Mouse (Mus musculus) left cerebral cortex, postnatal 10 days (tissue): Measurements from ENCODE around the gene Tmem252. TPM values are rescaled to one million over a fixed set of nuclear protein-coding genes. Genes with fewer than 3 reads are reported as not detected.
"Not testable (repeated sequence)": the region's sequence is repeated elsewhere in the genome, so short reads cannot be mapped to it uniquely, and the experiment has no call there.

Experiments used
- DNase-seq, 2 experiments: peaks; one replicate each; pipeline ENCODE4 v3.0.0; 2021 to 2022; ENCODE audit warnings: low spot score in 2 of 2, mixed read lengths in 1 of 2; ENCODE audit errors: extremely low spot score in 1 of 2
- intact Hi-C: fragments of 180-260 bp; cut with DNase I; formaldehyde crosslinking; loops from one replicate; pipeline ENCODE4 v1.15.1; 2025
- total RNA-seq, 2 experiments: library from RNA; stranded (reverse); gene quantifications; 2 replicates each; pipeline ENCODE4 v1.2.3; 2021

Gene Tmem252
- total RNA-seq, 2 experiments from 2014 or later = 0.61 to 0.84 TPM

DNA sequence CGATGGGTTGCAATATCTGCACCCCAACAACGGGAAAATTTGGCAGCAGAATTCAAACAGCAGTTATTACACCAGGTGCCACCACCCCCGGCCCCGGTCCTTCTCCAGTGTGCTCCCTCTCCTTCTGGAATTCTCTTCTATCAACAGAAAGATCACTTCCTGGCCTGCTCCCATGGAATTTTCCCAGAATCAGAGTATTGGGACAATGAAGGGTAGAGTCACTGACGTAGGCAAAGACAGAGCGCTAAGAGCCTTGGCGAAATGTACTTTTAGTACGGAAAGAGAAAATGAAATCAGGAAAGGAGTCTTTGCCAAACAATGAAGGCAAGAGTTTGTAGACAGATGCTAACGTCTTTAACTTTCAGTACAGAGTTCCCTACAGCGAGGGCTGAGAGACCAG lies 477 bp upstream of the Tmem252 start:
- no peak for DNase-seq
- intact Hi-C loops = no loop called here

GRCm38 (mm10) chr19:24676429-24676828 lies 2.6 kb downstream of the Tmem252 start:
- intact Hi-C loops = no loop called here

DNA sequence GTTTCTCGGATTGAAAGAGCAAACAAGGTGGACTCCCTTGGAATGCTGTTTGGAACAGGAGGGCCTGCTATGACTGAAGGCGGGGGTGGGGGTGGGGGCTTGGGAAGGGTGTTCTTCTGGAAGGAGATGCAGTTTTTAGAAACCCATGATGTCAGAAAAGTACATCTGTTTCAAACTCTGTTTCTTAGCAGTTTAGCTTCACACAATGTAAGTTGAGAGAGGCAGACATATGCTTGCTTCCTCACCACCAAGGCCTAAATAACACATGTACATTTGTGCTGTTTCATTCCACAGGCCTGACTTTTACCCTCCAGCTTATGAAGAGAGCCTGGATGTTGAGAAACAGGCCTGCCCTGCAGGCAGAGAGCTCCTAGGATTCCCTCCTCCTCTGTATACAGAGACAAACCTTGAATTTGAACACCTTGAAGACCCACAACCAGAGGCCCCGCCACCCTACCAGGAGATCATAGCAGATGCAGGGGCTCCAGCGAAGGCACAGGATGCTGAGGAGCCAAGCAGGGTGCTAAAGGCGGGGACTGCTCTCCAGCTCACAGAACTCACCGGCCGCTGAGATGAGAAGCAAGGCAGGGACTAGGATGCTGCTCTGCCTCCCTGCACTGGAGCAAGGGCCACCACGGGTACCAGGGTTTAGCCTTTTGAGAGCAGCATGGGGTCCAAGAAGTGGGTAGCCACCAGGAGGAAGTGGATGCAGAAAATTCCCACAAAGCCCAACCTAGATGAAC lies 3.6 kb downstream of the Tmem252 start:
- peak in 1 of 2 experiments; percentile 23 for DNase-seq
- intact Hi-C loops = no loop called here

More at GRCm38 (mm10) chr19:24676429-24676828, 2.6 kb downstream of the Tmem252 start:
- no peak for DNase-seq

- intact Hi-C loops = no loop called here
- no peak for DNase-seq
These were observed 9.4 kb downstream of the Tmem252 start for GRCm38 (mm10) chr19:24683016-24683720.

- intact Hi-C loops = no loop called here
These were observed 12.6 kb downstream of the Tmem252 start for GRCm38 (mm10) chr19:24686411-24686810.

DNA sequence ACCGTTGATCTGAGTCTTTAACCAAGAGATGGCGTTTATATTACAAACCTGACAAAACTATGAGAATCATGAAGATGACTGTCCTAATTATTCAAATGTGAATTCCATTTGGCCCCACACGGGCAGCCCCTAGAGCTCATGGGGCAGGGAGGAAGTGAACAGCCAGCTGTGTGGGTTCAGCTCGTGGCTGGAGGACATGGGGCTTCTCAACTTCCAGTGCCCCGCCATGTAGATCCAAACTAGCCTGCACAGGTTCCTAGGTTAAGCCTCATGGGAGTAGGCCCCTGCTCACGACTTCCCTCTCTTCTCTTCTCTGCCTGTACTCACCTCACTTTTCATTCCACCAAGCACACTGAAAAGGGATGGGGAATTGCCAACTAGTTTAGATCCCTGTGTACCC lies 14.5 kb downstream of the Tmem252 start:
- DNase-seq = no peak
- intact Hi-C loops = no loop called here

More at GRCm38 (mm10) chr19:24686411-24686810, 12.6 kb downstream of the Tmem252 start:
- no peak for DNase-seq

DNA sequence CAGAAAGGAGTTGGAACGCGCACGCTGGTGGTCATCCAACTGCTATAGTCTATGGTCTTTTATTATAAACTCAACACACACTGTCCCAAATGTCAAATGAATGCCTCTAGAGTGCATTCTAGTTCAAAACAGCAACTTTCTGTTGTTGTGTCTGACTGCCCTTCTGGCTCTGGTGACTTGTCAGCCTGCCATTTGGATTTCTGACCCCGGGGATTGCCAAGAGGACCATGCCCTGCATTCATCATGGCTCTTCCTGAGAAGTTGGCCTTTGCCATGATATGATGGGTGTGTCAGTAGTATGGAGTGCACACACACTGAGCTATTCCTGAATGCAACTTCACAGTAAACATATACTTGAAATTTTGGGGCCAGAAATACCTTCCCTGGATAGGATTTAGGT lies 15.7 kb downstream of the Tmem252 start:
- intact Hi-C loops = no loop called here
- DNase-seq = no peak

DNA sequence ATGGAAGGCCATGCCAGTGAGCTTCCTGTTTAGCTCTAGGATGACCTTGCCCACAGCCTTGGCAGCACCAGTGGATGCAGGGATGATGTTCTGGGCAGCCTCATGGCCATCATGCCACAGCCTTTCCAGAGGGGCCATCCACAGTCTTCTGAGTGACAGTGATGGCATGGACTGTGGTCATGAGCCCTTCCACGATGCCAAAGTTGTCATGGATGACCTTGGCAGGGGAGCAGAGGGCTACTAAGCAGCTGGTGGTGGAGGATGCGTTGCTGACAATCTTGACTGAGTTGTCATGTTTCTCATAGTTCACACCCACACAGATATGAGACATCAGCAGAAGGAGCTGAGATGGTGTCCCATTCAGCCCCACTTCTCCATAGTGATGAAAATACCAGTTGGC lies 18.9 kb downstream of the Tmem252 start:
- intact Hi-C loops = no loop called here

DNA sequence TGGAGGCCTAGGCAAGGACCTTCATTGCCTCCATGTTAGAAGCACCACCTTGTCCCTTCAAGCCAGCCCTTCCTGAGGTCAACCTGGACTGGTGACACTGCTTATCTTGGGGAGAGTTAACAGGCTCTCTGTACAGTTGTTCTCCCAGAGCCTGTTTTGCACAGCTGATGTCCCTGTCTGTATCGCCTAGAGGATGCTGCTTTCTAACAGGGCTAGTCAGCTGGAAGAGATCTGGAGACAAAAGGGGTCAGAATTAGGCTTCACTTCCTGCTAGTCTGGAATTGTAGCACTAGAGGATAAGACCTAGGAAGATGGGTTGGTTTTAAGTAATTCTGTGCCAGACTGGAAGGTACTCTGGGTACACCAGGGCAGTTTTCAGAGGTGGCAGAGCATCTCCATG lies 24.1 kb downstream of the Tmem252 start:
- DNase-seq = no peak
- intact Hi-C loops = no loop called here

More for the DNA sequence above, 18.9 kb downstream of the Tmem252 start:
- DNase-seq = no peak

GRCm38 (mm10) chr19:24698651-24699050 lies 24.8 kb downstream of the Tmem252 start:
- intact Hi-C loops = no loop called here
- no peak for DNase-seq

DNA sequence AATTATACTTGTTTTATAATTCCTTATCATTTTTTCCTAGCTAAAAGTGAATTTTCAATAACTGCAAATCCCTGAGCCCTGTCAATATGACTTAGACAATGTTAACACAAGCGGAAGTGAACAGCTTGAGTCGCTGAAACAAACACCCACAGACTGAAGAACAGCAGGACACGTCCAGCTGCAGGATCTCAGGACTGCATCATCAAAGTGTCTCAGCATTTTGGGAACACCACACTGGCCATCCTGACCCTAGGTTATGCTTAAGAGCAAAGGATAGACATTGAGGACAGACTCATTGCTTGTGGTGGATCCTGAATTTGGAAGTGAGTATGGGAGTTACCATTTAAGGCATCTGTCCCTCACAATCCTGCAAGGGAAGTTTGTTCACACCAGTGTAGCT lies 25.4 kb downstream of the Tmem252 start:
- intact Hi-C loops = no loop called here
- DNase-seq = no peak

DNA sequence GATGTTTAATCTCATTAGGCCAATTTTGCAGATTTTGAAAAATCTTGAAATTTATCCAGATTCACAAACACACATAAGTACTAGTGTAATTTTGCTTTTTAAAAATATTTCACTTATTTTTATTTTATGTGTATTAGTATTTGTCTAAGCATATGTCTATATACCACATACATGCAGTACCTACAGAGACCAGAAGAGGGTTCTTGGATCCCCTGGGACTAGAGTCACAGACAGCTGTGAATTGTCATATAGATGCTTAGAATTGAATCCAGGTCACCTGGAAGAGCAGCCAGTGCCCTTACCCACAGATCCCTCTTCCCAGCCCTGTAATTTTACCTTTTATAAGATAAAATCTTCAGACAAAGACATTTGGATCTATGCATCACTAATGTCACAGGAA lies 26.1 kb downstream of the Tmem252 start:
- intact Hi-C loops = loop anchor here (2.0 kb wide), 1 partner anchor 171 kb away; no protein-coding TSS in a partner anchor
- no peak for DNase-seq

GRCm38 (mm10) chr19:24700664-24701063 lies 26.9 kb downstream of the Tmem252 start:
- intact Hi-C loops = loop anchor here (2.0 kb wide), 1 partner anchor 170 kb away; no protein-coding TSS in a partner anchor
- no peak for DNase-seq

DNA sequence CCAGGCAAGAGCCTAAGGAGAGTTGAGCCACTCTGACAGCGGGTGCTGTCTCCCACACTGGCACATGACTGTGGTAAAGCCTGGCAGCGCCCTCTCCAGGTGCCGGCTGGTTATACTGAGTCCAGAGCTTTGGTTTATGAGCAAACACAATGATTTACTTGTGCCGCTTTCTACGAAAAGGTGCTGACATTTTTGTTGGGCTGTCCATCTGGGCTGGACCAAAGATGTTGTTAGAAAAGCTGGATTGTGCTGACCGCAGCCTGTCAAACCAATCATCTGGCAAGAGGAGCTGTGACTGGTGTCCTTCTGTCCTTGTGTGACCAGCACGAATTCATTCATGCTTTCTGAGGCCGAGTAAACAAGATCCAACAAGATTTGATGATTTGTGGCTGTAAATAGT lies 27.9 kb downstream of the Tmem252 start:
- DNase-seq = peak in 1 of 2 experiments; percentile 36
- intact Hi-C loops = loop anchor here (2.0 kb wide), 1 partner anchor 169 kb away; no protein-coding TSS in a partner anchor

DNA sequence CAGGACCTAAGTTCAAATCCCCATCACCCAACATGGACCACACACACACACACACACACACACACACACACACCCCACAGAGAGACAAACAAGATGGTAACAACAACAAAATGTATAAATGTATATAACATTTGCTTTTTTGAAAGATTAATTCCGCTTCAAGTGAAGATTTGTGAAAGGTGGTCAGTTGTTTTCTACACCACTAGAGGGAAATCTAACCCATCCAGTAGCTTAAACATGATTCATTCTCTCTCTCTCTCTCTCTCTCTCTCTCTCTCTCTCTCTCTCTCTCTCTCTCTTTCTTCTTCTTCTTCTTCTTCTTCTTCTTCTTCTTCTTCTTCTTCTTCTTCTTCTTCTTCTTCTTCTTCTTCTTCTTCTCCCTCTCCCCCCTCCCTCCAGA lies 29.4 kb downstream of the Tmem252 start:
- intact Hi-C loops, DNase-seq: not testable (repeated sequence)

- no peak for DNase-seq
- intact Hi-C loops = no loop called here
These were observed 29.9 kb downstream of the Tmem252 start for GRCm38 (mm10) chr19:24703680-24704079.

- peak in 1 of 2 experiments; percentile 16 for DNase-seq
- intact Hi-C loops = no loop called here
These were observed 30.5 kb downstream of the Tmem252 start for GRCm38 (mm10) chr19:24704326-24704725.

DNA sequence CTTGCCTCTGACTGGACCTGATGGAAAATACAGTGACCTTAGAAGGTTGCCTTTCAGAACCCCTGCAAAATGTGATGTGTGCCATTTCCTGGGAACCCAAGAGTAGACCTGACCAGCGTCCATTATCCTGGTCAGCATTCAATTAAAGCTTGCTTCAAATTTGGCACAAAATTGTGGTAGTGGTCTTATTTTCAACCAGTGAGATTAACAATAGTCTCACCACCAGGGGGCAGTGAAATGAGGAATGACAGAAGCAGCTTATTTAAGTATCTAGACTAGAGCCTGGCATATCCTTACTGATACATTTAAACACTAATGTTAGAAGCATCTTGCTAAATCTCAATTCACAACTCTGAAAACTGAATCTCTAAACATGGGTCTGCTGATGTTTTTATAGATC lies 31.6 kb downstream of the Tmem252 start:
- peak in 1 of 2 experiments; percentile 28 for DNase-seq
- intact Hi-C loops = no loop called here

DNA sequence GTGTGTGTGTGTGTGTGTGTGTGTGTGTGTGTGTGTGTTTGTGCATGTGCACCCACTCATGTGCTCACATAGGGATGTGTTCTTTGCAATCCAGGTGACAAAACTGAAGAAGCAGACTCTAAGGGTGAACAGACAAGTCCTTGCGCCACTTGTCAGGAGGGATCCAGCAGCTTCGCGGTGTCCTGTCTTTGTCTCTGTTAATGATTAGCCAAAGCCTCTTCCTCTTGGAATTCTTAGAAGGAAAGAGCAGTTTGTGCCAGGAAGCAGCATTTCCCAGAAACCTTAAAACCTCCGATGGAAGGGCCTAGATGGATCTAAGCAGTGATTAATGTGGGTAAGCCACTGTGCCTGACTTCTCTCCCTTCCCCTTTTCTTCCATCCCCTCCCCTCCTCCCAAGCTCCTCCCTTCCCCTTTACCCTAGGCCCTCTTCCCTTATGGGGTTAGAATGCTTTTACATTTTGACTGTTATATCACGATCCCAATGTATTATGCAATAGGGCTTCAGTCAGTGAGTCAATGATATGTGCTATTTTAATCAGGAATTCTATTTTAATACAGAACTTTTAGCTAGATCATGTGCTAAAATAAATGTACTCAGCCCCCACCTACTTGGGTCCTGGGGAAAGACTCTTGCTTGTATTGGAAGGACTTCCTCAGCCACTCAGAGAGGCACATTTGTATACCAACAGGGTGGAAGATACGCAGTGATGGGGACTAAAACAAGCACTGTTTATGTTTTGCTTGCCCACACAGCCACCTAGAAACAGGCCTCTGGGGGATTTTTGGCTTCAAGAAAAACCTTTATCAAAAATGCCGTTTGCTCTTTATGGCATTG lies 33.5 kb downstream of the Tmem252 start:
- no peak for DNase-seq
- intact Hi-C loops = no loop called here
